Mouse (Mus musculus): ENCODE measurements at regions not wholly inside any gene's neighbourhood (a gene's known extent, or its start where the extent isn't known, plus 50 kb on each side); places are given as distances from the start of the nearest gene placed in this dataset.
"Not testable (repeated sequence)": the region's sequence is repeated elsewhere in the genome, so short reads cannot be mapped to it uniquely, and the experiment has no call there.

- DNase-seq (ENCODE audit: low spot score in 2 of 2) = no peak
These were observed 213.2 kb upstream of the Stxbp6 start for GRCm38 (mm10) chr12:45287759-45288158.

GRCm38 (mm10) chr12:45256309-45256708 lies 181.8 kb upstream of the Stxbp6 start:
- no peak for DNase-seq (ENCODE audit: low spot score in 2 of 2)

GRCm38 (mm10) chr12:45211131-45211530 lies 136.6 kb upstream of the Stxbp6 start:
- DNase-seq (ENCODE audit: low spot score in 2 of 2) = no peak

- no peak for DNase-seq (ENCODE audit: low spot score in 2 of 2)
These were observed 120.9 kb upstream of the Stxbp6 start for GRCm38 (mm10) chr12:45195304-45195920.

GRCm38 (mm10) chr12:45187149-45187548 lies 112.6 kb upstream of the Stxbp6 start:
- peak in 1 of 2 experiments; percentile 10 for DNase-seq (ENCODE audit: low spot score in 2 of 2)

- no peak for DNase-seq (ENCODE audit: low spot score in 2 of 2)
These were observed 110.0 kb upstream of the Stxbp6 start for GRCm38 (mm10) chr12:45184510-45184909.

- DNase-seq (ENCODE audit: low spot score in 2 of 2) = peak in 1 of 2 experiments; percentile 3
These were observed 102.9 kb upstream of the Stxbp6 start for GRCm38 (mm10) chr12:45177454-45177853.

GRCm38 (mm10) chr12:45175259-45175658 lies 100.8 kb upstream of the Stxbp6 start:
- not testable (repeated sequence) for DNase-seq (ENCODE audit: low spot score in 2 of 2)

- DNase-seq (ENCODE audit: low spot score in 2 of 2) = peak; percentile 48 to 49
These were observed 97.6 kb upstream of the Stxbp6 start for GRCm38 (mm10) chr12:45171927-45172642.

GRCm38 (mm10) chr12:45162011-45162410 lies 87.5 kb upstream of the Stxbp6 start:
- no peak for DNase-seq (ENCODE audit: low spot score in 2 of 2)

GRCm38 (mm10) chr12:45161581-45161980 lies 87.1 kb upstream of the Stxbp6 start:
- not testable (repeated sequence) for DNase-seq (ENCODE audit: low spot score in 2 of 2)

- DNase-seq (ENCODE audit: low spot score in 2 of 2) = no peak
These were observed 84.5 kb upstream of the Stxbp6 start for GRCm38 (mm10) chr12:45158986-45159385.

GRCm38 (mm10) chr12:45137438-45138018 lies 63.0 kb upstream of the Stxbp6 start:
- no peak for DNase-seq (ENCODE audit: low spot score in 2 of 2)

- DNase-seq (ENCODE audit: low spot score in 2 of 2) = no peak
These were observed 58.9 kb upstream of the Stxbp6 start for GRCm38 (mm10) chr12:45133415-45133814.

- no peak for DNase-seq (ENCODE audit: low spot score in 2 of 2)
These were observed 56.6 kb upstream of the Stxbp6 start for GRCm38 (mm10) chr12:45131139-45131538.

GRCm38 (mm10) chr12:45125866-45126265 lies 51.4 kb upstream of the Stxbp6 start:
- no peak for DNase-seq (ENCODE audit: low spot score in 2 of 2)
